Mouse (Mus musculus): ENCODE data around the gene Cped1.
"Not testable (repeated sequence)": the region's sequence is repeated elsewhere in the genome, so short reads cannot be mapped to it uniquely, and the experiment has no call there.

Cped1 gene

GRCm38 (mm10) chr6:22224351-22224750 lies 238.6 kb downstream of the Cped1 start:
- no peak for DNase-seq (ENCODE audit: low spot score in 2 of 2)

GRCm38 (mm10) chr6:22231244-22231643 lies 245.5 kb downstream of the Cped1 start:
- no peak for DNase-seq (ENCODE audit: low spot score in 2 of 2)

DNA sequence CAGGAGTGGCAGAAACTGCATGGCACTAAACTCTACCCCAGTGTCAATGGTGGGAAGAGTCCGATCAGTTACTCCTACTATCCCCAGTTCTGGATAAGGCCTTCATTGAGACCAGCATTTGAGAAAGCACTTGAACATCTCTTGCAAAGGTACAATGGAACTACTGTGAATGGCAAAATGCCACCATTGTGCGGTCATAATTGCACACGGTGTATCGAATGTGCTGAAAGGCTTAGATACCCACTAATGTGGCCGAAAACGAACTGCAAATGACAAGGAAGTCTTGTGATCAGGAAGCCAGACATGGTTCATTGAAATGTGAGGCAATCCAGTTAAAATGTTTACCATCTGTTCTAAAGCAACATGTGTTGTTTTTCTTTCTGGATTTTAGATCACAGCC lies 247.8 kb downstream of the Cped1 start:
- DNase-seq (ENCODE audit: low spot score in 2 of 2): no peak

- no peak for DNase-seq (ENCODE audit: low spot score in 2 of 2)
These were observed 249.4 kb downstream of the Cped1 start for GRCm38 (mm10) chr6:22235133-22235532.

DNA sequence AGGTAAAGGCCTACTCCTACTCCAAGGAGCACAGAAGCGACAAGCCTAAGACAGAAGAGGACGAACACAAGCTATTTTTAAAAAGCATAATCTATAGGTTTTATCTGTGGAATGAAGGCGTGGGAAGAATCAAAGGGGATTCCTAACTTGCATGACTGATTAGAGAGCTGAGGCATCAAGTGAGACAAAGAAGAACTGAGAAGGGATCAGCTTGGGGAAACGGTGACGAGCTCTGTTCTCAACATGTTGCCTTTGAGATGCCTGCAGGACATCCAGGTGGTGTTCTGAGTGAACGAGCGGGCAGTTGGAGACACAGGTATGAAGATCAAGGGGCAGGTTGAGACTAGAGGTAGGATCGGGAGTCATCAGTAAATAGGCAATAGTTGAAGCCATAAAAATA lies 257.6 kb downstream of the Cped1 start:
- DNase-seq (ENCODE audit: low spot score in 2 of 2): no peak

- no peak for DNase-seq (ENCODE audit: low spot score in 2 of 2)
These were observed 261.0 kb downstream of the Cped1 start for GRCm38 (mm10) chr6:22246696-22247095.

DNA sequence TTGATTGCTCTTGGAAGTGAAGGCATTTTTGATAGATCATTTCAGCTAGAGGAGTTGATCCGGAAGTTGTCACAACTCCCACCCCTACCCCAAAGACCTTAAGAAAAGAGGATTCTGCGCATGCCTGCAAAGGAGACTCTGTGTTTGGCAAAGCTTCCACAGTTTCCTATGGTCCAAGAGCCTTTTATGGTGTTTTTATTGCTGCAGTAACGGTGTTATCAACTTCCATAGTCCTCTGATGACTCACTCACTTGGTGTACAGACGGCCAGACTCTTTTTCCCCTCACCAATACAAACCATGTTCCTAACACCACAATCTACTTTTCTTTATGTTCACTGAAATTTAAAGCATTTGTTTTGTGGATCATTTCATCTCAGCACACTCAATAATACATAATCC lies 273.1 kb downstream of the Cped1 start:
- DNase-seq (ENCODE audit: low spot score in 2 of 2): no peak

- no peak for DNase-seq (ENCODE audit: low spot score in 2 of 2)
These were observed 276.8 kb downstream of the Cped1 start for GRCm38 (mm10) chr6:22262519-22262918.

DNA sequence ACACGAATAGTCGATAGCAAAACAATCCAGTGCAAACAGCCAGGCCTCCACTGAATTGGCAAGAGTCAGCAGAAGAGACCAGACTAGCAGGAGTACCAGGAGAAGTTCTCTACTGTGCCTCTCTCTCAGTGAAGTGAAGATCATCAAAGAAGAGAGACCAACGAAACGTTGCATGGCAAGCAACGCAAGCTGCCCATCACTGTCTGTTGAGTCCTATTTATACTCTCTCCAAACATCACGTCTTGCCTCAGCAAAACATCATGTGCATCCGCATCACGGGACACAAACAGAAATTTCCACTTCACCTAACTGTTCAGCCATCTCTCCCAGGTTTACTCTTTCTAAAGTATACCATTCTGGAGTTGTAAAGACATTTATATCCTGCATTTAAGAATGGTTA lies 278.4 kb downstream of the Cped1 start:
- DNase-seq (ENCODE audit: low spot score in 2 of 2): not testable (repeated sequence)

- DNase-seq (ENCODE audit: low spot score in 2 of 2): no peak
These were observed 280.3 kb downstream of the Cped1 start for GRCm38 (mm10) chr6:22266018-22266417.

GRCm38 (mm10) chr6:22267807-22268667 lies 282.3 kb downstream of the Cped1 start:
- DNase-seq (ENCODE audit: low spot score in 2 of 2): no peak

GRCm38 (mm10) chr6:22268677-22269076 lies 283.0 kb downstream of the Cped1 start:
- DNase-seq (ENCODE audit: low spot score in 2 of 2): no peak

- DNase-seq (ENCODE audit: low spot score in 2 of 2): no peak
These were observed 284.3 kb downstream of the Cped1 start for GRCm38 (mm10) chr6:22269840-22270521.

GRCm38 (mm10) chr6:22277941-22278340 lies 292.2 kb downstream of the Cped1 start:
- no peak for DNase-seq (ENCODE audit: low spot score in 2 of 2)

GRCm38 (mm10) chr6:22280217-22280861 lies 294.6 kb downstream of the Cped1 start:
- no peak for DNase-seq (ENCODE audit: low spot score in 2 of 2)

GRCm38 (mm10) chr6:22282405-22282804 lies 296.7 kb downstream of the Cped1 start:
- no peak for DNase-seq (ENCODE audit: low spot score in 2 of 2)

DNA sequence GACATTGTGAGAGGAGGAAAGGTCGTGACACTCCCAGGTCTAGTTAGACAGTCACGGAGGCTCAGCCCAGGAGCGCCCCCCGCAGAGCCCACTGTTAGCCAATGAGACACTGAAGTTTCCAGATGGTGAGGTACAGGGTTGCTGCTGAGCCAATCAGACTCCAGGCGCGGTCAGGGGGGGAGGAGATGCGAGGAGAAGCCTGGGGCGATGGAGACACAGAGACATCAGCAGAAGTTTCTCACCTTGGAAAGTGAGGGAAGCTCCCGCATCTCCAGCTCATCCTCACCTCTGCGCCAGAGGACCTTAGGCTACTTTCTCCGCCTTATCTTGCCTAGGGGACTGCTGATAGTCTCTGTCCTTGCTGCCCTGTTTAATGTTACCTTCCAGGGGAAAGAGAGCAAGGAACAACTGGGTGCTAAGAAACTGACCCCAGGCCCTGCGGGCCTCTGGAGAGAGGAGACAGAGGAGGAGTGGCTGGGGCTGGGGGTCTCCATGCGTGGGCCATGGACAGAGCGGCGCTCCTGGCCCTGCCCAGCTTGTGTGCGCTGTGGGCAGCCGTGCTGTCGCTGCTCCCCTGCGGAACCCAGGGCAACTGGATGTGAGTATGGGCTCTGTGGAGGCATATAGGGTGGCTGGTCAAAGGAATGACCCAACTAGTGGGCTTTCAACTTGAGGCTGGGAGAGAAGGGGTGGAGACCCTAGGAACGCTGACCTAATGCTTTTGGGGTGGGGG lies 302.5 kb downstream of the Cped1 start, which contains the start of gene Wnt16:
Wnt16 (plus strand) TSS at position 224 of the 733 bp plus-strand sequence.
- no peak for DNase-seq (ENCODE audit: low spot score in 2 of 2)

GRCm38 (mm10) chr6:22288737-22289460 lies 303.2 kb downstream of the Cped1 start:
- peak in 1 of 2 experiments; percentile 3 for DNase-seq (ENCODE audit: low spot score in 2 of 2)

DNA sequence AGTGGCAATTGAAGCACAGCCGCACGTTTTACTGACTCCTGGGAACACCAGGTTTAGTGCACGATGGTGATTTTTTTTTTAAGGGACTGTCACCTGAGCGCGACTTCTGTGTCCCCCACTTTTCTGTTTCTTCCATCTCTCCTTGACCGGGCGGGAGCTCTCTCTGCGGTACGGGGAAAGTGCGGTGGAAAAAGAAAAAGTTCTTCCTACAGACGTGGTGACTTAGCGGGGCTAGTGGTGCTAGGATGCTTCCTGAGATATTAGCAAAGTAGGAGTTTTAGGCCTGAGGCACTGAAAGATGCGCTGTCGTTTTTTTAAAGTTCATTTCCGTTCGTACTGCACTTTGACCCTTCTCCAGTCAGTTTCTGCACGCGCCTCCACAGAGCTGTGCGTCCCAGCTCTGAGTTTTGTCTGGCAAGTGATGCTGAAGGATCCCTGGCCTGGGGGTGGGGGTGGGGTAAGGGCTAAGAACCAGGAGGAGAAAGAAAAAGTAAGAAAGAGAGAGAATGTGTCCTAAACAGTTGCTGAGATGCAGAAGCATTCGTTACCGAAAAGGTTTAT lies 303.8 kb downstream of the Cped1 start:
- no peak for DNase-seq (ENCODE audit: low spot score in 2 of 2)

- DNase-seq (ENCODE audit: low spot score in 2 of 2): no peak
These were observed 305.1 kb downstream of the Cped1 start for GRCm38 (mm10) chr6:22290790-22291189.

DNA sequence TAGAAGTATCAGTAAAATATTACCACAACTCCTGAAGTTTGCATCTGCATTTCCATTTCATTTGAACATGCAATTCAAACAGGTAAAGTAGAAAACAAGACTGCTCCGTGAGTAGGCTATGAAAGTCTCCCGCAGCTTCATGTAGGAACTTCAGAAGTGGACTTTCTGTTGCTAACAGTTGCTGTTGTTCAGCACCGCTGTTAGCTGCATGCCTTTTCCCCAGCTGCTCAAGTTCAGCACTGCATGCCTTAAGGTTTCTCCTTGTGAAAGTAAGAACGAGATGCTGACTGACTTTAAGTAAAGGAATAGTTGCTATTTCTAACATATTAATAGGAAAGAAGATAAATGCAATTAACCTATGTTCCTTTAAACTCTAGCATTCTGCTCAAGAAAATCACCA lies 306.3 kb downstream of the Cped1 start:
- DNase-seq (ENCODE audit: low spot score in 2 of 2): no peak
